Mouse (Mus musculus) ES-E14 (cell line): ENCODE data around the gene Pimreg. TPM values are rescaled to one million over a fixed set of nuclear protein-coding genes. Genes with fewer than 3 reads are reported as not detected.

Experiments used
- DNase-seq: peaks from one replicate; pipeline ENCODE4 v3.0.0-alpha.2; 2013; ENCODE audit warnings: low read depth, low spot score
- H3K27ac ChIP-seq: 2 replicates; pipeline ENCODE4 v1.5.1; 2012; ENCODE audit warnings: low read depth, mild to moderate bottlenecking, low read length, moderate library complexity, mixed read lengths; ENCODE audit not compliant: poor library complexity, insufficient read depth, severe bottlenecking
- H3K36me3 ChIP-seq: 2 replicates; pipeline ENCODE4 v1.6.1; 2012; ENCODE audit warnings: mild to moderate bottlenecking, low read length, moderate library complexity, mixed read lengths; ENCODE audit not compliant: control insufficient read depth, poor library complexity, insufficient read depth, severe bottlenecking
- H3K4me1 ChIP-seq, 2 experiments: fragments of 150-350 bp in 1 of 2; sonication (generic) in 1 of 2; 2 replicates each; pipeline ENCODE4 v1.6.1; 2012; ENCODE audit warnings: low read length in 2 of 2, mild to moderate bottlenecking in 1 of 2, mixed read lengths in 1 of 2; ENCODE audit not compliant: control insufficient read depth in 2 of 2, insufficient read depth in 2 of 2, poor library complexity in 1 of 2
- H3K4me3 ChIP-seq, 2 experiments: fragments of 150-350 bp in 1 of 2; sonication (generic) in 1 of 2; 2 replicates each; pipeline ENCODE4 v1.5.1; 2012; ENCODE audit warnings: low read length in 2 of 2, low read depth in 1 of 2, mild to moderate bottlenecking in 1 of 2, mixed read lengths in 1 of 2; ENCODE audit not compliant: insufficient read depth in 1 of 2, poor library complexity in 1 of 2, severe bottlenecking in 1 of 2
- H3K9ac ChIP-seq: 2 replicates; pipeline ENCODE4 v1.6.1; 2012; ENCODE audit warnings: low read depth, mild to moderate bottlenecking, low read length, mixed read lengths; ENCODE audit not compliant: poor library complexity, insufficient read depth, severe bottlenecking
- H3K9me3 ChIP-seq: fragments of 150-350 bp; sonication (generic); 2 replicates; pipeline ENCODE4 v1.6.1; 2012; ENCODE audit warnings: low read depth, mild to moderate bottlenecking, low read length; ENCODE audit not compliant: control insufficient read depth, insufficient read depth
- CHD2 ChIP-seq: IDR thresholded peaks from 2 replicates; pipeline ENCODE4 v1.6.1; 2014; ENCODE audit warnings: mild to moderate bottlenecking, low read depth, low read length, inconsistent platforms
- HCFC1 ChIP-seq: IDR thresholded peaks from 2 replicates; pipeline ENCODE4 v1.6.1; 2012; ENCODE audit warnings: low read length, inconsistent platforms, borderline replicate concordance; ENCODE audit not compliant: insufficient read depth
- MAFK ChIP-seq: IDR thresholded peaks from 2 replicates; pipeline ENCODE4 v1.6.1; 2014; ENCODE audit warnings: mild to moderate bottlenecking, low read depth, low read length, inconsistent platforms; ENCODE audit not compliant: insufficient read depth
- ZC3H11A ChIP-seq: IDR thresholded peaks from 2 replicates; pipeline ENCODE4 v1.6.1; 2012; ENCODE audit warnings: low read depth, mild to moderate bottlenecking, inconsistent platforms, low read length, borderline replicate concordance
- ZNF384 ChIP-seq: IDR thresholded peaks from 2 replicates; pipeline ENCODE4 v1.6.1; 2012; ENCODE audit warnings: low read depth, low read length, inconsistent platforms
- in situ Hi-C, 2 experiments: fragments of 600-800 bp; cut with MboI; formaldehyde crosslinking; loops; one replicate each; pipeline ENCODE4 v1.15.1; 2025; ENCODE audit warnings: low sequenced_read_pairs in 2 of 2, inconsistent platforms in 1 of 2; ENCODE audit not compliant: unreplicated experiment in 2 of 2
- total RNA-seq: library from RNA; depleted of rRNA; stranded (reverse); fragments of 300-350 nt; gene quantifications from 2 replicates; pipeline ENCODE4 v1.2.3, GENCODE M21; 2012

The Pimreg gene
- total RNA-seq, 1 experiment: 28.7 TPM

DNA sequence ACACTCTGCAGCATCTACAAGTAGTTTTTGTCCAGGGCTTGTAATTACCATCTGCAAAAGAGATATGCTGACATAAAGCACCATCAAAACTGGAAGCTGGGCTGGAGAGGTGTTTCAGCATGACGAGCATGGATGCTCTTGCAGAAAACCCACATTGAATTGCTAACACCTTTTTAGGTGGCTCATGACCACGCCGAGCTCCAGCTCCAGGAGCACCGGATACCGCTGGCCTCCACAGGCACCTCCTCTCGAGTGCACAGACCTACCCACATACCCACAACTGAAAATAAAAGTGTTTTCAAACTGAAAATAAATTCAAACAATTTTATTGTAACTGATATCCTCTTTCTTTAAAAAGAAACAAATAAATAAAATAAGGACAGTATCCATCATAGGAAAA, 41.6 kb upstream of the Pimreg start:
- no peak overlapping the region for H3K9ac ChIP-seq
- TF ChIP-seq ZNF384 (no peak), HCFC1 (no peak), CHD2 (no peak), ZC3H11A (no peak), MAFK (no peak)
- in situ Hi-C loops: no loop called here
- H3K9me3 ChIP-seq: no peaks in the 10 kb centered on the region
- DNase-seq: no peak
- H3K4me1 ChIP-seq: peaks cover 0 to 2% of the 10 kb centered on the region in 2 experiments; a peak in 1 of 4 replicates
- H3K27ac ChIP-seq: no peak overlapping the region
- H3K4me3 ChIP-seq: no peak overlapping the region
- H3K36me3 ChIP-seq: no peaks in the 10 kb centered on the region

DNA sequence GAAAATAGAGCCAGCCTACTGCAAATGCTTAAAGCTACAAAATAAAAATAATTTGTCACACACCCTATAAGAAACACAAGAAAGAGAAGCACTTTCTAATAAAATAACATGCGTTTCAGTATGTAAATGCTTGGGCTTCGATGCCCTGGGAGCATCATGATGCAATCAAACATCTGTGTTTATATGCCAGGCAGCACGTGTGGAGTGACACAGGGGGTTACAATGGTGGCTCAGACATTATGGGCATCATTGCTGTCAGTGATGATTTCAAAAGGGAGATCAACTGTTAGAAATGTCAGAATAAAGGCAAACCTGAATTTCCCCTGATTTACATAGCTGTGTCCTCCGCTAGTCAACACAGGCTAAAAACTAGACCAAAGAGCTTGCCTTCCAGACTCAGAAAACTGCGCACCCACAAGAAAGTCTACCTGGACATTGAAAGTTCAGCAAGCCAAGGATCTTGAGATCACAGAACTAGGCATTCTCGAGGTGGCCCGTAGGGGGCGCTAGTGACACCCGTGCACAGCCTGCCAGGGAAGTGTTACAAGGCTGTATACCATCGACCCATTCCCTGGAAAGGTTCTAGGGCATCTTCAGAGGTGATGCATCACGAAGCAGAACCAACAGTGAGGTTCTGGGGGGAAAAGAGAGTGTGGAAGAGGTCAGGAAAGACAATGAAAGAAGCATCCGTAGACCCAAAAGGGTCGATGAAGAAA, 39.5 kb upstream of the Pimreg start:
- Histone ChIP-seq H3K36me3 (no peaks in the 10 kb centered on the region), H3K27ac (no peak overlapping the region), H3K9me3 (no peaks in the 10 kb centered on the region), H3K4me1 (no peaks in the 10 kb centered on the region), H3K9ac (no peak overlapping the region), H3K4me3 (no peak overlapping the region)
- in situ Hi-C loops: no loop called here
- no peak for DNase-seq
- no peak for TF ChIP-seq HCFC1
- TF ChIP-seq MAFK: no peak
- TF ChIP-seq ZNF384: no peak
- TF ChIP-seq ZC3H11A: no peak
- TF ChIP-seq CHD2: no peak

GRCm38 (mm10) chr11:72003171-72003570, 38.7 kb upstream of the Pimreg start:
- Histone ChIP-seq H3K9me3 (no peaks in the 10 kb centered on the region), H3K4me3 (no peak overlapping the region), H3K9ac (no peak overlapping the region), H3K36me3 (no peaks in the 10 kb centered on the region), H3K27ac (no peak overlapping the region), H3K4me1 (no peaks in the 10 kb centered on the region)
- TF ChIP-seq HCFC1 (no peak), ZC3H11A (no peak), MAFK (no peak)
- in situ Hi-C loops: no loop called here
- DNase-seq: no peak

DNA sequence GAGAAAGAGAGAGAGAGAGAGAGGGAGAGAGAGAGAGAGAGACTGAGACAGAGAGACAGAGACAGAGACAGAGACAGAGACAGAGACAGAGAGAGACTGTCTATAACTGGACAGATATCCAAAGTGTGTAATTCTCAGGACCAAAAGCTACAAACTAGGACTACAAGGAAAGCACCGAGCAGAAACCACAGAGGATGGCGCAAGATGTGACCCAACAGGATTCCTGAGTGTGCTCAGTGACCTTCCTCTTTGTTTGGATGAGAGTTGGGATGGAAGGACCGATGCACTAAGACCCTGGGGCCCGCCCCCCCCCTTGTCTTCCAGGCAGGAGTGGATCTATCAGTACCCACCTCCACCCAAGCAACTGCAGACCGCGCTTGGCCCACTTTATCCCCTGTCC, 36.3 kb upstream of the Pimreg start:
- Histone ChIP-seq H3K4me1 (no peaks in the 10 kb centered on the region), H3K36me3 (no peaks in the 10 kb centered on the region), H3K9ac (no peak overlapping the region), H3K4me3 (no peak overlapping the region), H3K27ac (no peak overlapping the region), H3K9me3 (no peaks in the 10 kb centered on the region)
- TF ChIP-seq CHD2 (no peak), MAFK (no peak), ZC3H11A (no peak), HCFC1 (no peak), ZNF384 (no peak)
- no peak for DNase-seq
- in situ Hi-C loops: no loop called here

DNA sequence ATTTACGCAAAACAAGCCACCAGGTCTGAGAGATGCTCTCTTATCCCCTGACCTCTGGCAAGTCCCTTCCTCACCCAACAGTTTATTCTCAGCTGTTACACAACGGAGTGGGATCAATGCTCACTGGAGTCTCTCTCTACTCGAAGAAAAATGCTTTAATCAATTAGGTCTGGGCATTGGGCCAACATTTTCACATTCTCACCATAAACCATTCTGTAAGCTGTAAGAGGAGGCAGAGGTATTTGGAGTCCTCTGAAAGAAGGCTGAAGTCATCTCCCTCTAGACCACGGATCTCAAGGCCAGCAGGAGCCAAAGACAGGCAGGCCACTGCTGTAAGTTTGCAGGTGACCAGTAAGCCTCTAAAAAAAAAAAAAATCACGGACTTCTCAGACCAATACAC, 31.5 kb upstream of the Pimreg start:
- no peak overlapping the region for H3K4me3 ChIP-seq
- no peak overlapping the region for H3K27ac ChIP-seq
- no peak for TF ChIP-seq MAFK
- TF ChIP-seq HCFC1: no peak
- no peak for TF ChIP-seq ZNF384
- TF ChIP-seq ZC3H11A: no peak
- TF ChIP-seq CHD2: no peak
- no peak for DNase-seq
- H3K9me3 ChIP-seq: no peaks in the 10 kb centered on the region
- no peak overlapping the region for H3K9ac ChIP-seq
- no peaks in the 10 kb centered on the region for H3K4me1 ChIP-seq
- in situ Hi-C loops: no loop called here
- no peaks in the 10 kb centered on the region for H3K36me3 ChIP-seq
